ENCODE assay signal across 10 mouse cellular contexts in genomic region chr10:76724231-76724736, GRCm38 (mm10). TPM values are rescaled to one million over a fixed set of nuclear protein-coding genes. Genes with fewer than 3 reads are reported as not detected.
A peak's percentile ranks its signal among the peaks of the same experiment; 100 is the strongest.
DNase-seq lines count a peak whose midpoint lies in the region; ATAC-seq lines count a peak whose summit lies in the region.
"Had no signal": no experiment of that assay in that cellular context is flagged by ENCODE, and none has a peak within 500 bp of the region (broad histone marks: within the 10 kb centered on the region; RNA-seq: fewer than 3 reads in every experiment).

No protein-coding gene starts in this region.

- no peaks in the 10 kb centered on the region for H3K9me3 ChIP-seq in limb, embryonic 13.5 days

- H3K9ac ChIP-seq in limb, embryonic 13.5 days, result peak overlapping the region; percentile 73

- H3K4me1 ChIP-seq in limb, embryonic 13.5 days, result peaks cover 42% of the 10 kb centered on the region

- peaks cover 42% of the 10 kb centered on the region for H3K36me3 ChIP-seq in limb, embryonic 13.5 days

- H3K27ac ChIP-seq in limb, embryonic 13.5 days, result no peak overlapping the region

- ATAC-seq in limb, embryonic 13.5 days (ENCODE audit: low FRiP score, low read depth), result no peak
- no peak for ATAC-seq in cerebellum, adult (ENCODE audit: insufficient number of reproducible peaks, low FRiP score, low TSS enrichment)
- ATAC-seq: CD4-positive, CD25-positive, alpha-beta regulatory T cell, adult 4 months had no signal

- DNase-seq in kidney, adult 11 months, result peak; percentile 0
- DNase-seq in kidney, adult 8-10 months, result no peak
- DNase-seq in urinary bladder, postnatal 25 days (ENCODE audit: low spot score), result peak; percentile 2
- DNase-seq in urinary bladder, postnatal 36 days (ENCODE audit: low spot score in 2 of 2), result no peak
- DNase-seq in Muller cell, postnatal 12 days (ENCODE audit: inconsistent ontology term), result no peak
- DNase-seq in right cerebral cortex, adult 2 months (ENCODE audit: low spot score in 2 of 2), result no peak
- DNase-seq: embryo, embryonic 11 days had no signal

- H3K27me3 ChIP-seq in limb, embryonic 13.5 days, result no peaks in the 10 kb centered on the region

- H3K4me3 ChIP-seq in limb, embryonic 13.5 days, result peak overlapping the region; percentile 49

- peak overlapping the region; percentile 74 for H3K4me2 ChIP-seq in limb, embryonic 13.5 days (replicated peaks)

- 45% methylated on average over 5 of the region's 5 CpGs for WGBS in limb, embryonic 13.5 days

RNA-seq across cellular contexts. Expression of gene Col6a1, which starts 1.7 kb away (rescaled TPM):
- 149 and 152 TPM in 2 replicates for polyA plus RNA-seq in limb, embryonic 13.5 days (2015; fragmentation: Nextera tagmentation; extraction: Ambion mirVana)
- polyA plus RNA-seq: CD4-positive, CD25-positive, alpha-beta regulatory T cell, adult 4 months had no signal

Comparison
In these comparisons a context has a peak if more than half of its experiments do, and no peak if none do; other contexts are left out.
1. DNase-seq: peak in kidney, adult 11 months (single experiment) and urinary bladder, postnatal 25 days (single experiment); none in kidney, adult 8-10 months (0 of 2), urinary bladder, postnatal 36 days (0 of 2), Muller cell, postnatal 12 days (single experiment) and right cerebral cortex, adult 2 months (0 of 2).